Mouse (Mus musculus) adrenal gland, postnatal 14 days (tissue): ENCODE measurements around the gene Acad11. TPM values are rescaled to one million over a fixed set of nuclear protein-coding genes. Genes with fewer than 3 reads are reported as not detected.

Source experiments
- DNase-seq: peaks from one replicate; pipeline ENCODE4 v3.0.0; 2021; ENCODE audit warnings: mixed read lengths
- total RNA-seq: library from RNA; stranded (reverse); gene quantifications from 2 replicates; pipeline ENCODE4 v1.2.3, GENCODE M21; 2021

Gene Acad11
- total RNA-seq, 1 experiment from 2014 or later = 121 TPM

GRCm38 (mm10) chr9:104146683-104147082 is 83.5 kb downstream of the Acad11 start:
- no peak for DNase-seq

- no peak for DNase-seq
These were observed 85.8 kb downstream of the Acad11 start for GRCm38 (mm10) chr9:104148969-104149368.

GRCm38 (mm10) chr9:104152121-104152520 is 88.9 kb downstream of the Acad11 start:
- no peak for DNase-seq

GRCm38 (mm10) chr9:104155100-104155715 is 92.0 kb downstream of the Acad11 start:
- no peak for DNase-seq

- DNase-seq = no peak
These were observed 93.3 kb downstream of the Acad11 start for GRCm38 (mm10) chr9:104156506-104156905.

- DNase-seq = no peak
These were observed 94.1 kb downstream of the Acad11 start for GRCm38 (mm10) chr9:104157291-104157690.

GRCm38 (mm10) chr9:104161117-104161516 is 97.9 kb downstream of the Acad11 start:
- no peak for DNase-seq

- no peak for DNase-seq
These were observed 101.0 kb downstream of the Acad11 start for GRCm38 (mm10) chr9:104164194-104164593.

- no peak for DNase-seq
These were observed 102.7 kb downstream of the Acad11 start for GRCm38 (mm10) chr9:104165926-104166325.

GRCm38 (mm10) chr9:104169986-104170385 is 106.8 kb downstream of the Acad11 start:
- DNase-seq = no peak

- no peak for DNase-seq
These were observed 108.5 kb downstream of the Acad11 start for GRCm38 (mm10) chr9:104171651-104172050.

- no peak for DNase-seq
These were observed 109.2 kb downstream of the Acad11 start for GRCm38 (mm10) chr9:104172342-104172741.

Other genes with a start within 250 kb of the Acad11 start
- gene Nphp3, start 60.8 kb upstream of the Acad11 start, total RNA-seq = 3.0 and 4.7 TPM in 2 replicates
- not detected in 2 replicates for gene Gm28305, start 22.7 kb upstream of the Acad11 start, total RNA-seq
- 32.9 and 36.5 TPM in 2 replicates for gene Uba5, start 243 bp upstream of the Acad11 start, total RNA-seq
- 0.33 and 1.6 TPM in 2 replicates for gene Ackr4, start 63.6 kb downstream of the Acad11 start, total RNA-seq
- gene Dnajc13, start 199.6 kb downstream of the Acad11 start, total RNA-seq = 39.8 and 43.7 TPM in 2 replicates